Mouse (Mus musculus) spleen, adult 2 months (tissue): ENCODE data around the gene Prkg1. TPM values are rescaled to one million over a fixed set of nuclear protein-coding genes. Genes with fewer than 3 reads are reported as not detected.

Experiments
- DNase-seq, 2 experiments: peaks; one replicate each; pipeline versions ENCODE4 v3.0.0 to v3.0.0-alpha.2; 2012 to 2021; ENCODE audit warnings: low spot score in 2 of 2, low read depth in 1 of 2
- H3K27ac ChIP-seq: fragments of 200-500 bp; 2 replicates; pipeline ENCODE4 v1.5.1; 2012; ENCODE audit warnings: low read length, inconsistent platforms; ENCODE audit not compliant: insufficient read depth
- H3K27me3 ChIP-seq: fragments of 200-500 bp; 2 replicates; pipeline ENCODE4 v1.6.1; 2012; ENCODE audit warnings: mild to moderate bottlenecking, moderate library complexity, low read length, inconsistent platforms; ENCODE audit not compliant: control insufficient read depth, insufficient read depth
- H3K36me3 ChIP-seq: fragments of 200-500 bp; 2 replicates; pipeline ENCODE4 v1.6.1; 2012; ENCODE audit warnings: mild to moderate bottlenecking, low read length, inconsistent platforms; ENCODE audit not compliant: control insufficient read depth, insufficient read depth
- H3K4me1 ChIP-seq: fragments of 200-500 bp; 2 replicates; pipeline ENCODE4 v1.6.1; 2011; ENCODE audit warnings: inconsistent platforms; ENCODE audit not compliant: control insufficient read depth, insufficient read depth, insufficient read length
- H3K4me3 ChIP-seq: fragments of 200-500 bp; 2 replicates; pipeline ENCODE4 v1.5.1; 2011; ENCODE audit warnings: mild to moderate bottlenecking, inconsistent platforms; ENCODE audit not compliant: insufficient read depth, insufficient read length; ENCODE audit errors: extremely low read depth
- CTCF ChIP-seq: fragments of 200-500 bp; IDR thresholded peaks from 2 replicates; pipeline ENCODE4 v1.5.1; 2011; ENCODE audit warnings: mild to moderate bottlenecking, inconsistent platforms; ENCODE audit not compliant: insufficient read depth, insufficient read length, insufficient replicate concordance; ENCODE audit errors: extremely low read depth
- POLR2A ChIP-seq: fragments of 200-500 bp; IDR thresholded peaks from 2 replicates; pipeline ENCODE4 v1.6.1; 2011; ENCODE audit warnings: low read depth, low read length, inconsistent platforms
- WGBS: fragments of 180-500 bp; shearing (Covaris S2); methylation state at CpG from one replicate; pipeline ENCODE4 v1.1.7; 2018; 5-methylcytosine and 5-hydroxymethylcytosine counted together
- polyA plus RNA-seq: library from polyadenylated mRNA; depleted of rRNA; stranded (reverse); fragments of >200 nt; gene quantifications from 2 replicates; pipeline ENCODE4 v1.2.3, GENCODE M21; 2012

Gene Prkg1
- polyA plus RNA-seq, 1 experiment, result 0.33 TPM

DNA sequence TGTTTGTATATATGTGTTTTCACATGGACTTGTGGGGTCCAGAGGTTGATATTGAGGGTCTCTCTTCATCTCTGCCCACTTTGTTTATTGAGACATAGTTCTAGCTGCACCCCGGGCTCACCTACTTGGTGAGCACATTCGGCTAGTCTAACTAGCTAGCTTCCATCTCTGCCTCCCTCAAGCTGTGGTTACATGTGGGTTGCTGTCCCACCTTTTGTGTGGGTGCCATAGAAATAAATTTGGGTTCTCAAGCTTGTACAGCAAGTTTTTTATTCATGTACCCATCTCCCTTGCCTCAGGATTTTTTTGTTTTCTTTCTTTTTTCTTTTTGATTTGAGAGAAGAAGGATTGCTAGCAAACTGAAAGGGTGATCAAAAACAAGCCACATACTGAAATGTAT is 617.4 kb downstream of the Prkg1 start:
- Histone ChIP-seq H3K36me3 (no peaks in the 10 kb centered on the region), H3K4me3 (no peak overlapping the region), H3K27ac (no peak overlapping the region), H3K4me1 (no peaks in the 10 kb centered on the region), H3K27me3 (no peaks in the 10 kb centered on the region)
- TF ChIP-seq POLR2A, result no peak
- no peak for TF ChIP-seq CTCF
- WGBS, result 91% methylated on average over 2 of the region's 2 CpGs
- DNase-seq, result no peak

DNA sequence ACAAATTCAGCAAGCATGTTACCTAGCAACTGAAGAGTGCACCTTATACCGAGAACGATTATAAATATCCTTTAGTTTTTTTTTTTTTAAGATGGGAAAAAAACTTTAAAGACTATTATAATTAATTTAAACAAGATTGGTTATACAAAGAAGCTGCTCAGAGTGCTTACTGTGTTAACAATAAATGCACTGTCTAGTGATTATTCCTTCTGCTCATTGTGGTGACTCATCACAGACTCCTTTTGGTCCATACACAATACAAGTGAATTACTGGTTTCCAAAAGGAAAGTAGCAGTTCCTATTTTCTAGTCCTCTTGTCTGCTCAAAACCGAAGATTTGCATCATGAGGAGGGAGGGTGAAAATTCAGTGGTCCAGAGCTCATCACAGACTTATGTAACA is 618.7 kb downstream of the Prkg1 start:
- Histone ChIP-seq H3K36me3 (no peaks in the 10 kb centered on the region), H3K27ac (no peak overlapping the region), H3K27me3 (no peaks in the 10 kb centered on the region), H3K4me1 (no peaks in the 10 kb centered on the region), H3K4me3 (no peak overlapping the region)
- TF ChIP-seq CTCF, result no peak
- no peak for TF ChIP-seq POLR2A
- WGBS, result 80% methylated on average over 3 of the region's 3 CpGs
- no peak for DNase-seq

DNA sequence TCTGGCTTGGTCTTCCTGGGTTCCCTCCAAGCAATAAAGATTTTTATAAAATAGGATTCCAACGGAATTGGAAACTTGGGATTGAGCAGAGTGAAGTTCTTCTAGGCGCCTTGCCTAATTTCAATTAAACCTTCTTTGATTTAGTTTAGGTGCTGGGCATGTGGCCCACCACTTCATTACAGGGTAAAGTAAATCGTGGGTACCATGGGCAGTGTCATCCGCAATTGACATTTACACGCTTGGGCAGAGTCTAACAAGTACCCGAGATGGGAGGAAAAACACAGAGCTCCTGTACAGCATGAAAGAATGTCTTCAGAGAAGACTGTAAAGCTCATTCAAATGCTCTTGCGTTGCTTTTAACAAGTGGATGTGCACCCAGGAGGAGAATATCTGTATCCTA is 622.9 kb downstream of the Prkg1 start:
- 87% methylated on average over 7 of the region's 7 CpGs for WGBS
- no peak for TF ChIP-seq CTCF
- TF ChIP-seq POLR2A, result no peak
- Histone ChIP-seq H3K4me1 (no peaks in the 10 kb centered on the region), H3K27ac (no peak overlapping the region), H3K27me3 (no peaks in the 10 kb centered on the region), H3K36me3 (no peaks in the 10 kb centered on the region), H3K4me3 (no peak overlapping the region)
- DNase-seq, result no peak

DNA sequence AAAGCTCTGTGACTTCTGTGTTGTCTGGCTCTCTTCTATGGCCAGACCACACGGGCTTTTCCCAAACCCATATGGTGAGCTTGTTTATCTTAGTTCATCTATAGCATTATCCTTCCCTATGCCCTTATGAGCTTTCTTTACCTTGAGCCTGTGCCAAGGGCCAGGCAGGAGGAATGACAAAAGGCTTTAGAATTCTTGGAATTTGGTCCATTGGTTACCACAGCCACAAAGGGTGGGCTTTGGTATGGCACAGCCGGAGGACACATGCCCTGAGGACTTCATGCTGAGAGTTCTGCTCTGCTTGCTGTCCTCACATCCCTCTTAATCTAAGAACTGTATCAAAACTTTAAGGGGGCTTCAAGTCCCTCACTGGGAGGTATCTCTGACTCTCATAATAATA is 628.5 kb downstream of the Prkg1 start:
- Histone ChIP-seq H3K4me1 (no peaks in the 10 kb centered on the region), H3K36me3 (no peaks in the 10 kb centered on the region), H3K27me3 (no peaks in the 10 kb centered on the region), H3K27ac (no peak overlapping the region), H3K4me3 (no peak overlapping the region)
- whole genome bisulfite sequencing, result 65% methylated on average over 2 of the region's 2 CpGs
- DNase-seq, result no peak
- TF ChIP-seq POLR2A, result no peak
- no peak for TF ChIP-seq CTCF

DNA sequence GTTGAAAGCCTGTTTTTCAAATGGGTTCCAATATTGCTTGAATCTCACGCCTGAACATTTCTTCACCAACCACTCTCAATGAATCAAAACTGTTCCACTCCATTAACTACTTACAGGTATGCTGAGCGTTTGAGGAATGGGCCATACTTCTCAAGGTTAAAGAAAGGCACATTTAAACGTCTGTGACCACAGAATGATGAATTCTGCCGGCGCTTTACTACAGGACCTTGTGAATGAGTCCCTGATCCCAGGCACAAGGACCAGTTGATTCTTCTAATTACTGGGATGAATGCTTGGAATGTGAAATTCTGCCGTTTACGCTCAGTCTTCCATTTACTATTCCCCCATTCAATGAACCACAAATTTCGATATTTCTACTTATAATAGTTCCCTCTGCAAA is 632.2 kb downstream of the Prkg1 start:
- H3K4me1 ChIP-seq, result no peaks in the 10 kb centered on the region
- 93% methylated on average over 8 of the region's 8 CpGs for WGBS
- TF ChIP-seq CTCF (no peak), POLR2A (no peak)
- DNase-seq, result no peak
- no peak overlapping the region for H3K27ac ChIP-seq
- H3K4me3 ChIP-seq, result no peak overlapping the region
- no peaks in the 10 kb centered on the region for H3K27me3 ChIP-seq
- H3K36me3 ChIP-seq, result no peaks in the 10 kb centered on the region

DNA sequence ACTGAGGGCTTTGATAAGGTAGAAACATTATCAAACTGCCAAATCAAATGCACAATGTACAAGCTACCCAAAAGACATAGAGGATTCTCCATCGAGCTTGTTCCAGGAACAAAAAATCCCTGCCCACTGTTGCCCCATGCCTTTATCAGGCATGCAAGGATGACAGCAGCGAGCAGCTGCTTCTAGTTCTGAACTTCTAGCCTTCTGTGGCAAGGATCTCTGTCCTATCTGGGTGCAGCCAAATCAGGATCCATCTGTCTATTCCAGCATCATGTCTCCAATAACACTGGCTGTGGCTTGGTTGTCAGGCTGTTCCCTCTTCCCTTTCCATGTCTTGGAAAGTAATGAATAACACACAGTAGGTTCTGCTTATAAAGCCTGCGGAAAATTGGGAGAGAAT is 640.2 kb downstream of the Prkg1 start:
- no peaks in the 10 kb centered on the region for H3K36me3 ChIP-seq
- no peaks in the 10 kb centered on the region for H3K27me3 ChIP-seq
- no peak overlapping the region for H3K4me3 ChIP-seq
- H3K27ac ChIP-seq, result no peak overlapping the region
- WGBS, result 89% methylated on average over 3 of the region's 3 CpGs
- DNase-seq, result no peak
- H3K4me1 ChIP-seq, result no peaks in the 10 kb centered on the region
- TF ChIP-seq POLR2A (no peak), CTCF (no peak)

DNA sequence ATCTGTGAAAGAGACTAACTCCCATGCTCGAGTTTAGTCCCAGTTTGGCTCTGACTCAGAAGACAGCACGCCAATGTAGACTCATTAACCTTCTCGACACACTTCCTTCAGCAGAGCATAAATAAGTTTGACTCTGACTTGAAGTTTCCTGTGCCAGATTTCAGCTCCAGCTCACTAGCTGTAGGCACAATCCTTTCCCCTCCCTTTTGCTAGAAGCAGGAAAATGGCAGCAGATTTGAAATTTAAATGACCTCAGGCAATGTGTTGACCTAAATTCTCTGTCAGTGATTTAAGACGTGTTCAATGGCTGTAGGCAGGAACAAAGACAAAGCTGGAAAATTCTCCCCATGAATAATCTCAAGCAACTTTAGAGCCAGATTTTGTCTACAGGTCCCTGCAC is 650.1 kb downstream of the Prkg1 start:
- no peak for TF ChIP-seq CTCF
- WGBS, result 40% methylated on average over 4 of the region's 4 CpGs

More for the DNA sequence above, 650.1 kb downstream of the Prkg1 start:
- no peak for DNase-seq
- Histone ChIP-seq H3K4me1 (no peaks in the 10 kb centered on the region), H3K4me3 (no peak overlapping the region), H3K27me3 (no peaks in the 10 kb centered on the region), H3K27ac (no peak overlapping the region), H3K36me3 (no peaks in the 10 kb centered on the region)
